Comparison of ENCODE assay signal across 34 mouse cellular contexts in the genomic region with DNA sequence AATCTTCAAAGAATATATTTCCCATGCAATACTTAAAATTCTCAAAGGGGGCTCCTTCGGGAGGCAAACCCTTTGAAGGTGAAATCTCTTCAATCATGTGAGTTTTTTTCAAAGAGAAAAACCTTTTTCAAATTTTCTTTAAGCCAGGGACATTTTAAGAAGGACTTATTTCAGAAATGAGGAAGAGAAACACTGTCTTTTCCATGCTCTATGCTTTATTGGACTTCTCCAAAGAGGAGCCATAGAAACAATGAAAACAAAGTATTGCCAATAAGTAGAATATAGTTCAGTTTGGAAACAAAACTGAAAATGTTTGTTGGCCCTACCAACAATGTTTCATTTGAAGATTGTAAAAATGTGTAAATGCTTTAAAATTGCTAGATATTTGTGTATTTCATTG.
"Had no signal": no experiment of that assay in that cellular context is flagged by ENCODE, and none has a peak within 500 bp of the region (broad histone marks: within the 10 kb centered on the region; RNA-seq: fewer than 3 reads in every experiment).

No protein-coding gene starts in this region.

- H3K4me1 ChIP-seq: heart, embryonic 10.5 days; heart, embryonic 12.5 days; heart, embryonic 13.5 days; heart, embryonic 15.5 days; hindbrain, embryonic 10.5 days; hindbrain, embryonic 12.5 days; hindbrain, embryonic 13.5 days; hindbrain, embryonic 15.5 days; intestine, embryonic 15.5 days; kidney, embryonic 15.5 days had no signal

- DNase-seq: heart, postnatal 10 days; heart, postnatal 14 days; heart, postnatal 36 days; heart, postnatal 4 days; kidney, adult 11 months; kidney, adult 18-20 months; kidney, adult 2 months; kidney, adult 8-10 months; kidney, adult 9 months; kidney, postnatal 10 days; kidney, postnatal 14 days; kidney, postnatal 25 days; kidney, postnatal 36 days; layer of hippocampus, adult 9-11 months; layer of hippocampus, postnatal 36 days had no signal

- H3K9ac ChIP-seq: heart, embryonic 12.5 days; heart, embryonic 13.5 days; heart, embryonic 15.5 days; hindbrain, embryonic 12.5 days; hindbrain, embryonic 13.5 days; hindbrain, embryonic 14.5 days; hindbrain, embryonic 15.5 days; intestine, embryonic 15.5 days; kidney, embryonic 15.5 days had no signal

- H3K9me3 ChIP-seq: heart, embryonic 10.5 days; heart, embryonic 12.5 days; heart, embryonic 15.5 days; hindbrain, embryonic 10.5 days; hindbrain, embryonic 12.5 days; hindbrain, embryonic 13.5 days; hindbrain, embryonic 15.5 days; intestine, embryonic 15.5 days; kidney, embryonic 15.5 days had no signal

- H3K27ac ChIP-seq: heart, embryonic 10.5 days; heart, embryonic 13.5 days; heart, embryonic 15.5 days; hindbrain, embryonic 10.5 days; hindbrain, embryonic 12.5 days; hindbrain, embryonic 13.5 days; hindbrain, embryonic 14.5 days; hindbrain, embryonic 15.5 days; hindbrain, postnatal 0 days; intestine, embryonic 15.5 days; kidney, embryonic 15.5 days; kidney, postnatal 0 days; layer of hippocampus, adult 2 months had no signal

- H3K36me3 ChIP-seq: heart, embryonic 10.5 days; heart, embryonic 12.5 days; heart, embryonic 13.5 days; heart, embryonic 15.5 days; hindbrain, embryonic 10.5 days; hindbrain, embryonic 12.5 days; hindbrain, embryonic 13.5 days; hindbrain, embryonic 15.5 days; intestine, embryonic 15.5 days; kidney, embryonic 15.5 days had no signal

- H3K27me3 ChIP-seq: heart, embryonic 12.5 days; heart, embryonic 13.5 days; heart, embryonic 15.5 days; hindbrain, embryonic 12.5 days; hindbrain, embryonic 13.5 days; hindbrain, embryonic 15.5 days; intestine, embryonic 15.5 days; kidney, embryonic 15.5 days had no signal

- H3K4me3 ChIP-seq: heart, embryonic 10.5 days; heart, embryonic 12.5 days; heart, embryonic 13.5 days; heart, embryonic 15.5 days; hindbrain, embryonic 10.5 days; hindbrain, embryonic 12.5 days; hindbrain, embryonic 13.5 days; hindbrain, embryonic 15.5 days; intestine, embryonic 15.5 days; kidney, embryonic 15.5 days; layer of hippocampus, adult 2 months had no signal

- H3K4me2 ChIP-seq: heart, embryonic 11.5 days; heart, embryonic 12.5 days; heart, embryonic 13.5 days; heart, embryonic 15.5 days; hindbrain, embryonic 12.5 days; hindbrain, embryonic 13.5 days; hindbrain, embryonic 14.5 days; hindbrain, embryonic 15.5 days; intestine, embryonic 15.5 days; kidney, embryonic 15.5 days had no signal

- ATAC-seq: hindbrain, embryonic 16.5 days; hindbrain, postnatal 0 days; inflammation-experienced regulatory T-cells, adult 6 months; intestine, embryonic 15.5 days; intestine, embryonic 16.5 days; intestine, postnatal 0 days had no signal
